In genomic region chr3:55276851-55277250, GRCm38 (mm10) we compare ENCODE assay signal across 22 mouse cellular contexts. TPM values are rescaled to one million over a fixed set of nuclear protein-coding genes. Genes with fewer than 3 reads are reported as not detected.
DNase-seq lines count a peak whose midpoint lies in the region; TF ChIP-seq lines count a peak whose summit lies in the region.
"Had no signal": no experiment of that assay in that cellular context is flagged by ENCODE, and none has a peak within 500 bp of the region (broad histone marks: within the 10 kb centered on the region; RNA-seq: fewer than 3 reads in every experiment).

No protein-coding gene starts in this region.

- peak; percentile 27 to 51 for DNase-seq in cerebellum, postnatal 14 days
- no peak for DNase-seq in cerebellum, postnatal 36 days
- no peak for DNase-seq in left cerebral cortex, adult 2 months (ENCODE audit: extremely low spot score in 1 of 2, low spot score in 2 of 2)
- no peak for DNase-seq in left cerebral cortex, postnatal 25 days (ENCODE audit: low spot score in 2 of 2)
- DNase-seq in brain, adult 2 months (ENCODE audit: low read depth, low spot score): peak; percentile 43
- no peak for DNase-seq in layer of hippocampus, postnatal 14 days (ENCODE audit: low spot score in 2 of 2)
- DNase-seq: adrenal gland, adult 8-10 months; adrenal gland, postnatal 14 days; adrenal gland, postnatal 36 days; B cell, adult 2 months; cerebellum, adult 11 months; cerebellum, adult 18-20 months; cerebellum, adult 9-10 months; cerebellum, postnatal 25 days; embryo, embryonic 11 days had no signal

- H3K4me3 ChIP-seq in left cerebral cortex, adult 2 months: no peak overlapping the region
- H3K4me3 ChIP-seq: embryonic facial prominence, embryonic 13.5 days; embryonic facial prominence, embryonic 15.5 days; erythroblast, embryonic 14.5 days; forebrain, embryonic 10.5 days; forebrain, embryonic 12.5 days had no signal

- 0 out of 2 replicates have a peak overlapping the region, but pooled peaks have one; percentile 24 for H3K27ac ChIP-seq in left cerebral cortex, adult 2 months
- H3K27ac ChIP-seq: embryonic facial prominence, embryonic 13.5 days; embryonic facial prominence, embryonic 15.5 days; forebrain, embryonic 10.5 days; forebrain, embryonic 12.5 days had no signal

- intact Hi-C loops in left cerebral cortex, adult 2 months (cut with DNase I): no loop called here
- intact Hi-C loops in left cerebral cortex, postnatal 25 days (cut with DNase I): no loop called here

- no peak for TF ChIP-seq CTCF in left cerebral cortex, adult 2 months (IDR thresholded peaks at IDR 0.05)

RNA-seq across cellular contexts. Expression of gene Dclk1, which starts 34.7 kb away (rescaled TPM):
- 100 to 1,000 TPM; 871 to 963 TPM for total RNA-seq in left cerebral cortex, adult 2 months (2021)
- total RNA-seq in left cerebral cortex, postnatal 25 days (2021): 1,000 to 10,000 TPM; 1,039 to 1,049 TPM
- total RNA-seq in layer of hippocampus, postnatal 14 days (2021): 100 to 1,000 TPM; 580 to 665 TPM
- total RNA-seq: CH12.LX; common myeloid progenitor, adult 5-6 weeks had no signal

Comparison
In these comparisons a context has a peak if more than half of its experiments do, and no peak if none do; other contexts are left out.
1. DNase-seq: peak in cerebellum, postnatal 14 days (2 of 2) and brain, adult 2 months (single experiment); none in cerebellum, postnatal 36 days (0 of 2), left cerebral cortex, adult 2 months (0 of 2), left cerebral cortex, postnatal 25 days (0 of 2) and layer of hippocampus, postnatal 14 days (0 of 2).